Mouse (Mus musculus): ENCODE results near the gene Creb3l2.
A peak's percentile ranks its signal among the peaks of the same experiment; 100 is the strongest.

Gene Creb3l2

GRCm38 (mm10) chr6:37442041-37442667 is at the start of gene Creb3l2:
Creb3l2 (minus strand) TSS chr6:37442146.
- DNase-seq (ENCODE audit: low read depth): peak; percentile 100

DNA sequence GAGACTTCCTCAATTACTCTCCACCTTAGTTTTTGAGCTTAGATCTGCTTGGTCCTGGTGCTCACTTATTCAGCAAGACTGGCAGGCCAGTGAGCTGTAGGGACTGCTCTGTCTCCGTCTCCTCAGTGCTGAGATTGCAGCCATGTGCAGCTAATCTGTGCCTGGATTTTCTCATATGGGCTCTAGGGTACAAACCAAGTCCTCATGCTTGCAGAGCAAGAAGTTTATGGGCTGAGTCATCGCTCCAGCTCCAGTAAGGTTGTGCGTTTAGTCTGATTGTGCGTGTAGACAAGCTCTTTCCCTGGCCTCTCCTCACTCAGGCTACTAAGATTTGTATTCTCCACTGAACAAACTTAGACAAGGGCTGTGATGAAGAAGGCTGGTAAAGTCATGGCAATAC is 44.6 kb upstream of the Creb3l2 start:
- no peak for DNase-seq (ENCODE audit: low read depth)

- DNase-seq (ENCODE audit: low read depth): no peak
Measured at GRCm38 (mm10) chr6:37484588-37485070, 42.7 kb upstream of the Creb3l2 start.

- no peak for DNase-seq (ENCODE audit: low read depth)
Measured at GRCm38 (mm10) chr6:37483262-37483661, 41.3 kb upstream of the Creb3l2 start.

GRCm38 (mm10) chr6:37481147-37481546 is 39.2 kb upstream of the Creb3l2 start:
- peak; percentile 77 for DNase-seq (ENCODE audit: low read depth)

- no peak for DNase-seq (ENCODE audit: low read depth)
Measured at GRCm38 (mm10) chr6:37480008-37480407, 38.1 kb upstream of the Creb3l2 start.

GRCm38 (mm10) chr6:37478481-37478880 is 36.5 kb upstream of the Creb3l2 start:
- DNase-seq (ENCODE audit: low read depth): no peak

GRCm38 (mm10) chr6:37473674-37474342 is 31.9 kb upstream of the Creb3l2 start:
- peak; percentile 71 for DNase-seq (ENCODE audit: low read depth)

DNA sequence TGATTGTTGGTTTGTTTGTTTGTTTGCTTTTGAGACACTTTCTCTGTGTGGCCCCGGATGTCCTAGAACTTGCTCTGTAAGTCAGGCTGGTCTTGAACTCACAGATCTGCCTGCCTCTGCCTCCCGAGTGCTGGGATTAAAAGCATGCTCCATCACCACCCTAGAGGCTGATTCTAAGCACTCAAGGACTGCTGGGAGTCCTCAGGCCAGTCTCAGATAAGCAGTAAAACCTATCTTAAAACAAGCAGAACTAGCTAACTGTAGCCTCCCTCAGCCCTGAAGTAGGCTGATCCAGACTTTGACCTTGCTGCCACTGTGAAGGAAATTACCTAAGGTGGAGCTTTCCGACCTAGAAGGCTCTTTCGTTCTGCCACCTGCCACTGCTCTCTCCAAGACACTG is 28.3 kb upstream of the Creb3l2 start:
- DNase-seq (ENCODE audit: low read depth): no peak

GRCm38 (mm10) chr6:37465847-37466246 is 23.9 kb upstream of the Creb3l2 start:
- DNase-seq (ENCODE audit: low read depth): peak; percentile 22

- DNase-seq (ENCODE audit: low read depth): peak; percentile 38
Measured at GRCm38 (mm10) chr6:37465356-37465755, 23.4 kb upstream of the Creb3l2 start.

DNA sequence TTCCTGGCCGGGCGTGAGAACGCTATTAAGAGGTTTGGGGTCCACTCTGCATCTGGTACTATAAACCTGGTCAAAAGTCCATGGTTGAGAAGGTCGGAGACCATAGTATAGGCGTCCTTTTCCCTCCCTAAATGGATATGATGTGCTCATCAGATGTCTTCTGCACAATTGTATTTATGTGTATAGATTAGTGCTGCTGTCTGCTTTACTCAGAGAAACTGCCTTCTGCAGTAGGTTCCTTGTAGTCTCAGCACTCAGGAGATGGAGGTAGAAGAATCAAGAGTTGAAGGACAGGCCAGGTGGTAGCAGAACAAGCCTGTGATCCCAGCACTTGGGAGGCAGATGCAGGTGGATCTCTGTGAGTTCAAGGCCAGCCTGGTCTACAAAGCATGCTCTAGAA is 22.6 kb upstream of the Creb3l2 start:
- DNase-seq (ENCODE audit: low read depth): peak; percentile 71

- peak; percentile 93 for DNase-seq (ENCODE audit: low read depth)
Measured at GRCm38 (mm10) chr6:37463517-37464482, 21.9 kb upstream of the Creb3l2 start.

GRCm38 (mm10) chr6:37460681-37461080 is 18.7 kb upstream of the Creb3l2 start:
- peak; percentile 61 for DNase-seq (ENCODE audit: low read depth)

- peak; percentile 41 for DNase-seq (ENCODE audit: low read depth)
Measured at GRCm38 (mm10) chr6:37459656-37460055, 17.7 kb upstream of the Creb3l2 start.

GRCm38 (mm10) chr6:37457990-37458655 is 16.2 kb upstream of the Creb3l2 start:
- DNase-seq (ENCODE audit: low read depth): peak; percentile 37

DNA sequence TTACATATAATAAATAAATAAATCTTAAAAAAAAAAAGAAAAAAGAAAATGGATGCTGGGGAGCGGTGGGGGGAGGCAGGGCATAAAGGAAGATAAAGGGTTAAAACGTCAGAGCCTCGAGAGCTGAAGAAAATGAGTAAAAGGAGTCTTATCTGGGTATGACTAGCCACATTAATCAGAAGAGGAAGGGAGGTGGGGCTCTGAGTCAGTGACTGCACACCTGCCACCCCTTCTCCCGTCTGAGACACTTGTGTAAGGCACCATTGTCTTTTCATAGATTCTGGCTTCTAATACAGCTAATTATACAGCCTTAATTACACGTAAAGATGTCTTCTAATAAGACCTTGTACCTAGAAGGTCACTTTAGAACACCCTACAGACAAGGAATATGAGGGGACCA is 13.6 kb upstream of the Creb3l2 start:
- DNase-seq (ENCODE audit: low read depth): peak; percentile 72

- DNase-seq (ENCODE audit: low read depth): no peak
Measured at GRCm38 (mm10) chr6:37453047-37453446, 11.1 kb upstream of the Creb3l2 start.

DNA sequence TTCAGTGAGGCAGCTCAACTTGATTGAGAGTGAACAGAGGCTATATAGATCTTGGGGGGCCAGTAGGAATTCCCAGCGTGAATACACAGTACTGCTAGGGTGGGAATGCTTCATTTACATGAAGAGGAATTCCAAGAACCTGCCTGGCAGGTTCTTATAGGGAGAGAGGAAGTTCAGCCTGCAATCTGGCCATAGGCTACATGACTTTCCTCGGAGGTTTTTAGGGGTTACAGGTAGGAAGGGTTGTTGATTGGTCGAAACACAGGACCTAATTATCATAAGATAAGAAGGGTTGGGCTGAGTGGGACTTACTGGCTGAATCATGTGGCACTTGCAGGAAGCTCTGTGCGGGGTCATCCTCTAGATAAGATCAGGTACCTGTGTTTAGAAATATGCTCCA is 9.7 kb upstream of the Creb3l2 start:
- peak; percentile 23 for DNase-seq (ENCODE audit: low read depth)

- DNase-seq (ENCODE audit: low read depth): peak; percentile 89
Measured at GRCm38 (mm10) chr6:37447704-37448466, 5.9 kb upstream of the Creb3l2 start.

GRCm38 (mm10) chr6:37442781-37443180 is 835 bp upstream of the Creb3l2 start:
- no peak for DNase-seq (ENCODE audit: low read depth)
